Mouse (Mus musculus) neural tube, embryonic 12.5 days (tissue): Measurements from ENCODE around the gene Vmn1r215. TPM values are rescaled to one million over a fixed set of nuclear protein-coding genes. Genes with fewer than 3 reads are reported as not detected.
"Not testable (repeated sequence)": the region's sequence is repeated elsewhere in the genome, so short reads cannot be mapped to it uniquely, and the experiment has no call there.

Experiments used
- ATAC-seq: fragments of 200-750 bp; cut with Nextera tagmentation; 2 replicates; pipeline ENCODE4 v1.8.0; 2017; ENCODE audit warnings: low read depth, mild to moderate bottlenecking, moderate TSS enrichment, moderate library complexity; ENCODE audit not compliant: low FRiP score
- H3K27ac ChIP-seq: fragments of 300-500 bp; sonication (generic); 2 replicates; pipeline ENCODE4 v1.5.1; 2016
- H3K27me3 ChIP-seq: fragments of 300-500 bp; sonication (generic); replicated peaks from 2 replicates; pipeline ENCODE4 v1.6.1; 2016; ENCODE audit warnings: mild to moderate bottlenecking
- H3K36me3 ChIP-seq: fragments of 300-500 bp; sonication (generic); 2 replicates; pipeline ENCODE4 v1.6.1; 2016; ENCODE audit warnings: mild to moderate bottlenecking
- H3K4me1 ChIP-seq: fragments of 300-500 bp; sonication (generic); 2 replicates; pipeline ENCODE4 v1.6.1; 2016
- H3K4me2 ChIP-seq: fragments of 300-500 bp; sonication (generic); replicated peaks from 2 replicates; pipeline ENCODE4 v1.6.1; 2016; ENCODE audit warnings: mild to moderate bottlenecking
- H3K4me3 ChIP-seq: fragments of 300-500 bp; sonication (generic); 2 replicates; pipeline ENCODE4 v1.5.1; 2016
- H3K9ac ChIP-seq: fragments of 300-500 bp; sonication (generic); 2 replicates; pipeline ENCODE4 v1.6.1; 2016; ENCODE audit warnings: mild to moderate bottlenecking
- H3K9me3 ChIP-seq: fragments of 300-500 bp; sonication (generic); 2 replicates; pipeline ENCODE4 v1.6.1; 2016; ENCODE audit warnings: mild to moderate bottlenecking
- WGBS: fragments of 180-500 bp; shearing (Covaris S2); methylation state at CpG from one replicate; pipeline ENCODE4 v1.1.7; 2016; 5-methylcytosine and 5-hydroxymethylcytosine counted together
- polyA plus RNA-seq: library from polyadenylated mRNA; unstranded; fragments of >200 nt; fragmentation: Nextera tagmentation; extraction: Ambion mirVana; gene quantifications from 2 replicates; pipeline ENCODE4 v1.2.1, GENCODE M21; 2016

Vmn1r215 gene
- polyA plus RNA-seq: not detected in 2 replicates

- no peak within 1 kb of the TSS for H3K4me3 ChIP-seq
- no peak for ATAC-seq
- H3K4me2 ChIP-seq: no peak within 1 kb of the TSS
- H3K27ac ChIP-seq: no peak within 1 kb of the TSS
- H3K4me1 ChIP-seq: no peaks in the 10 kb centered on the region
- 77% methylated on average over 1 of the region's 1 CpGs for WGBS
- no peak within 1 kb of the TSS for H3K9ac ChIP-seq
- no peaks in the 10 kb centered on the region for H3K9me3 ChIP-seq
- H3K36me3 ChIP-seq: no peaks in the 10 kb centered on the region
- H3K27me3 ChIP-seq: no peaks in the 10 kb centered on the region
Measured at GRCm38 (mm10) chr13:23067725-23068124, at the start of gene Vmn1r215. Vmn1r215 (plus strand) TSS chr13:23068025.

GRCm38 (mm10) chr13:23018158-23018557 lies 49.7 kb upstream of the Vmn1r215 start:
- Histone ChIP-seq H3K9me3 (no peaks in the 10 kb centered on the region), H3K4me2 (no peak overlapping the region), H3K9ac (no peak overlapping the region), H3K36me3 (no peaks in the 10 kb centered on the region), H3K4me3 (no peak overlapping the region), H3K27me3 (no peaks in the 10 kb centered on the region), H3K4me1 (no peaks in the 10 kb centered on the region), H3K27ac (no peak overlapping the region)
- no peak for ATAC-seq

GRCm38 (mm10) chr13:23024812-23025211 lies 43.0 kb upstream of the Vmn1r215 start:
- Histone ChIP-seq H3K9ac (no peak overlapping the region), H3K36me3 (no peaks in the 10 kb centered on the region), H3K4me2 (no peak overlapping the region), H3K27ac (no peak overlapping the region), H3K4me1 (no peaks in the 10 kb centered on the region), H3K4me3 (no peak overlapping the region), H3K9me3 (no peaks in the 10 kb centered on the region), H3K27me3 (no peaks in the 10 kb centered on the region)
- ATAC-seq: no peak

GRCm38 (mm10) chr13:23030118-23030517 lies 37.7 kb upstream of the Vmn1r215 start, which contains the start of gene Vmn1r214:
Vmn1r214 (plus strand) TSS chr13:23030418.
- Histone ChIP-seq H3K4me1 (no peaks in the 10 kb centered on the region), H3K4me2 (no peak within 1 kb of the TSS), H3K36me3 (no peaks in the 10 kb centered on the region), H3K9me3 (no peaks in the 10 kb centered on the region), H3K27me3 (no peaks in the 10 kb centered on the region), H3K4me3 (no peak within 1 kb of the TSS), H3K27ac (no peak within 1 kb of the TSS), H3K9ac (no peak within 1 kb of the TSS)
- 90% methylated on average over 3 of the region's 3 CpGs for WGBS
- ATAC-seq: no peak

- WGBS: 50% methylated on average over 1 of the region's 1 CpGs
- Histone ChIP-seq H3K27ac (no peak overlapping the region), H3K4me3 (no peak overlapping the region), H3K9me3 (no peaks in the 10 kb centered on the region), H3K4me2 (no peak overlapping the region), H3K36me3 (no peaks in the 10 kb centered on the region), H3K4me1 (no peaks in the 10 kb centered on the region), H3K27me3 (no peaks in the 10 kb centered on the region), H3K9ac (no peak overlapping the region)
- ATAC-seq: no peak
Measured at GRCm38 (mm10) chr13:23057778-23058177, 10.0 kb upstream of the Vmn1r215 start.

- H3K4me2 ChIP-seq: no peak overlapping the region
- H3K4me3 ChIP-seq: no peak overlapping the region
- no peaks in the 10 kb centered on the region for H3K27me3 ChIP-seq
- H3K36me3 ChIP-seq: no peaks in the 10 kb centered on the region
- no peak overlapping the region for H3K27ac ChIP-seq
- H3K4me1 ChIP-seq: no peaks in the 10 kb centered on the region
- H3K9ac ChIP-seq: no peak overlapping the region
- no peaks in the 10 kb centered on the region for H3K9me3 ChIP-seq
- 88% methylated on average over 2 of the region's 2 CpGs for WGBS
- ATAC-seq: no peak
Measured at GRCm38 (mm10) chr13:23069312-23069711, 1.5 kb downstream of the Vmn1r215 start.

- no peak overlapping the region for H3K9ac ChIP-seq
- H3K4me2 ChIP-seq: no peak overlapping the region
- H3K4me3 ChIP-seq: no peak overlapping the region
- 92% methylated on average over 4 of the region's 4 CpGs for WGBS
- no peaks in the 10 kb centered on the region for H3K36me3 ChIP-seq
- H3K27me3 ChIP-seq: no peaks in the 10 kb centered on the region
- H3K4me1 ChIP-seq: no peaks in the 10 kb centered on the region
- H3K9me3 ChIP-seq: no peaks in the 10 kb centered on the region
- H3K27ac ChIP-seq: no peak overlapping the region
- ATAC-seq: no peak
Measured at GRCm38 (mm10) chr13:23094386-23094785, 26.6 kb downstream of the Vmn1r215 start.

- 84% methylated on average over 1 of the region's 1 CpGs for WGBS
- H3K4me2 ChIP-seq, H3K27ac ChIP-seq, H3K27me3 ChIP-seq, H3K4me3 ChIP-seq, H3K9ac ChIP-seq, ATAC-seq, H3K4me1 ChIP-seq, H3K36me3 ChIP-seq, H3K9me3 ChIP-seq: not testable (repeated sequence)
Measured at GRCm38 (mm10) chr13:23118126-23118525, 50.3 kb downstream of the Vmn1r215 start, which contains the start of gene Vmn1r217. Vmn1r217 (minus strand) TSS chr13:23118226.

GRCm38 (mm10) chr13:23120611-23121010 lies 52.8 kb downstream of the Vmn1r215 start:
- 96% methylated on average over 2 of the region's 2 CpGs for WGBS
- H3K27ac ChIP-seq: no peak overlapping the region
- no peak overlapping the region for H3K9ac ChIP-seq
- H3K4me3 ChIP-seq: no peak overlapping the region
- H3K4me2 ChIP-seq: no peak overlapping the region
- no peak for ATAC-seq
- no peaks in the 10 kb centered on the region for H3K4me1 ChIP-seq
- no peaks in the 10 kb centered on the region for H3K9me3 ChIP-seq
- H3K36me3 ChIP-seq: no peaks in the 10 kb centered on the region
- no peaks in the 10 kb centered on the region for H3K27me3 ChIP-seq

Other genes starting within 250 kb of the Vmn1r215 start
- gene Vmn1r210, start 236.7 kb upstream of the Vmn1r215 start, polyA plus RNA-seq: not detected in 2 replicates
- gene Vmn1r211, start 210.5 kb upstream of the Vmn1r215 start, polyA plus RNA-seq: not detected in 2 replicates
- not detected in 2 replicates for gene Vmn1r212, start 183.8 kb upstream of the Vmn1r215 start, polyA plus RNA-seq
- not detected in 2 replicates for gene Vmn1r213, start 60.4 kb upstream of the Vmn1r215 start, polyA plus RNA-seq
- not detected in 2 replicates for gene Vmn1r214, start 37.6 kb upstream of the Vmn1r215 start, polyA plus RNA-seq
- not detected in 2 replicates for gene Vmn1r217, start 50.2 kb downstream of the Vmn1r215 start, polyA plus RNA-seq
- not detected in 2 replicates for gene Vmn1r218, start 65.1 kb downstream of the Vmn1r215 start, polyA plus RNA-seq
- not detected in 2 replicates for gene Vmn1r219, start 91.3 kb downstream of the Vmn1r215 start, polyA plus RNA-seq
- gene Vmn1r220, start 120.0 kb downstream of the Vmn1r215 start, polyA plus RNA-seq: not detected in 2 replicates
- gene Vmn1r221, start 146.1 kb downstream of the Vmn1r215 start, polyA plus RNA-seq: not detected in 2 replicates
- gene Vmn1r222, start 167.9 kb downstream of the Vmn1r215 start, polyA plus RNA-seq: not detected in 2 replicates
- gene Vmn1r223, start 179.1 kb downstream of the Vmn1r215 start, polyA plus RNA-seq: 0.04 TPM in 1 of 2 replicates, not detected in the other